11 mouse cellular contexts compared by ENCODE assay signal in genomic region chr10:27619658-27620057, GRCm38 (mm10). TPM values are rescaled to one million over a fixed set of nuclear protein-coding genes. Genes with fewer than 3 reads are reported as not detected.
DNase-seq lines count a peak whose midpoint lies in the region; ATAC-seq and TF ChIP-seq lines count a peak whose summit lies in the region.
"Had no signal": no experiment of that assay in that cellular context is flagged by ENCODE, and none has a peak within 500 bp of the region (broad histone marks: within the 10 kb centered on the region; RNA-seq: fewer than 3 reads in every experiment).

TSS of gene Lama2 (minus strand) at chr10:27619758.

- no peak for ATAC-seq in hindbrain, embryonic 11.5 days (ENCODE audit: low FRiP score)
- ATAC-seq in hindbrain, postnatal 0 days, result no peak
- ATAC-seq in lung, postnatal 0 days, result no peak
- no peak for ATAC-seq in megakaryocyte progenitor cell, adult 5-6 weeks (replicated peaks; ENCODE audit: poor library complexity)
- ATAC-seq: forebrain, postnatal 0 days had no signal

- no peak for TF ChIP-seq EP300 in lung, postnatal 0 days (IDR thresholded peaks at IDR 0.05)

- H3K4me2 ChIP-seq in hindbrain, embryonic 11.5 days (replicated peaks; ENCODE audit: low read depth, low read length), result no peak within 1 kb of the TSS
- H3K4me2 ChIP-seq in hindbrain, postnatal 0 days (ENCODE audit: low read depth, low read length), result no peak within 1 kb of the TSS
- no peak within 1 kb of the TSS for H3K4me2 ChIP-seq in lung, postnatal 0 days (replicated peaks; ENCODE audit: low read depth, low read length)
- no peak within 1 kb of the TSS for H3K4me2 ChIP-seq in myocyte (ENCODE audit: low read depth)

- 92% methylated on average over 3 of the region's 3 CpGs for WGBS in hindbrain, embryonic 11.5 days
- 88% methylated on average over 3 of the region's 3 CpGs for WGBS in hindbrain, postnatal 0 days
- 92% methylated on average over 3 of the region's 3 CpGs for WGBS in lung, postnatal 0 days

- no peaks in the 10 kb centered on the region for H3K9me3 ChIP-seq in hindbrain, embryonic 11.5 days (ENCODE audit: control insufficient read depth, low read length)
- no peaks in the 10 kb centered on the region for H3K9me3 ChIP-seq in hindbrain, postnatal 0 days (ENCODE audit: low read length)
- H3K9me3 ChIP-seq in lung, postnatal 0 days (ENCODE audit: low read length), result no peaks in the 10 kb centered on the region

- H3K4me1 ChIP-seq in hindbrain, embryonic 11.5 days (replicated peaks; ENCODE audit: control insufficient read depth, insufficient read depth, low read length), result no peaks in the 10 kb centered on the region; the same call in 1 of the 2 replicates
- H3K4me1 ChIP-seq in hindbrain, postnatal 0 days (ENCODE audit: insufficient read depth, low read length), result no peaks in the 10 kb centered on the region
- no peaks in the 10 kb centered on the region for H3K4me1 ChIP-seq in lung, postnatal 0 days (ENCODE audit: insufficient read depth, low read depth, low read length)

- no peak for TF ChIP-seq CTCF in hindbrain, postnatal 0 days (IDR thresholded peaks at IDR 0.05; ENCODE audit: low read depth)
- no peak for TF ChIP-seq CTCF in lung, postnatal 0 days (IDR thresholded peaks at IDR 0.05)

- H3K27ac ChIP-seq in hindbrain, embryonic 11.5 days (ENCODE audit: low read depth, low read length), result no peak within 1 kb of the TSS
- H3K27ac ChIP-seq in hindbrain, postnatal 0 days, result no peak within 1 kb of the TSS
- H3K27ac ChIP-seq in lung, postnatal 0 days (ENCODE audit: low read length), result no peak within 1 kb of the TSS

- H3K9ac ChIP-seq in hindbrain, embryonic 11.5 days (ENCODE audit: low read depth, low read length), result no peak within 1 kb of the TSS
- H3K9ac ChIP-seq in hindbrain, postnatal 0 days (replicated peaks; ENCODE audit: low read length), result no peak within 1 kb of the TSS
- H3K9ac ChIP-seq in lung, postnatal 0 days (replicated peaks; ENCODE audit: low read depth), result no peak within 1 kb of the TSS
- H3K9ac ChIP-seq: forebrain, postnatal 0 days had no signal

- no peak within 1 kb of the TSS for H3K4me3 ChIP-seq in hindbrain, embryonic 11.5 days (ENCODE audit: low read depth, low read length)
- no peak within 1 kb of the TSS for H3K4me3 ChIP-seq in hindbrain, postnatal 0 days (ENCODE audit: low read length)
- no peak within 1 kb of the TSS for H3K4me3 ChIP-seq in lung, postnatal 0 days (ENCODE audit: low read depth, low read length)
- no peak within 1 kb of the TSS for H3K4me3 ChIP-seq in myocyte

- TF ChIP-seq POLR2A in myocyte (IDR thresholded peaks at IDR 0.05; ENCODE audit: insufficient read length, low read depth), result no peak

- H3K27me3 ChIP-seq in hindbrain, embryonic 11.5 days (ENCODE audit: control insufficient read depth, insufficient read depth, low read length), result no peaks in the 10 kb centered on the region
- H3K27me3 ChIP-seq in hindbrain, postnatal 0 days (ENCODE audit: insufficient read depth, low read length), result no peaks in the 10 kb centered on the region
- no peaks in the 10 kb centered on the region for H3K27me3 ChIP-seq in lung, postnatal 0 days (replicated peaks; ENCODE audit: insufficient read depth, low read length)
- no peaks in the 10 kb centered on the region for H3K27me3 ChIP-seq in myocyte (ENCODE audit: control insufficient read depth, insufficient read depth, insufficient read length)

- no peak within 1 kb of the TSS for H3ac ChIP-seq in myocyte (ENCODE audit: control insufficient read depth, insufficient read length)

- H3K79me2 ChIP-seq in myocyte (ENCODE audit: control insufficient read depth, insufficient read depth), result peaks cover 14% of the 10 kb centered on the region

- DNase-seq in hindbrain, embryonic 11.5 days (ENCODE audit: low spot score), result no peak
- no peak for DNase-seq in hindbrain, postnatal 0 days (ENCODE audit: low spot score)
- DNase-seq in lung, postnatal 0 days (ENCODE audit: low spot score), result no peak
- no peak for DNase-seq in lung, postnatal 36 days
- DNase-seq in gastrocnemius, postnatal 4 days (ENCODE audit: low spot score in 2 of 2), result no peak
- no peak for DNase-seq in urinary bladder, postnatal 36 days (ENCODE audit: low spot score in 2 of 2)
- DNase-seq: cerebellum, adult 9-11 months; forebrain, postnatal 0 days; kidney, postnatal 36 days had no signal

- H3K36me3 ChIP-seq in hindbrain, embryonic 11.5 days (ENCODE audit: control insufficient read depth, insufficient read depth, low read length), result no peaks in the 10 kb centered on the region
- no peaks in the 10 kb centered on the region for H3K36me3 ChIP-seq in hindbrain, postnatal 0 days (ENCODE audit: insufficient read depth, low read length)
- H3K36me3 ChIP-seq in lung, postnatal 0 days (ENCODE audit: insufficient read depth, low read length), result no peaks in the 10 kb centered on the region
- no peaks in the 10 kb centered on the region for H3K36me3 ChIP-seq in myocyte (ENCODE audit: control insufficient read depth, insufficient read depth)

TF ChIP-seq in myocyte, 11 proteins besides CTCF, POLR2A, EP300 and RAD21:
- TF ChIP-seq TCF3 (IDR thresholded peaks at IDR 0.05; ENCODE audit: insufficient read length, low read depth) (no peak), MYOG (IDR thresholded peaks at IDR 0.05; ENCODE audit: control insufficient read depth in 1 of 3, insufficient read depth in 1 of 3, insufficient read length in 2 of 3, low read depth in 2 of 3) (no peak), MYOD1 (IDR thresholded peaks at IDR 0.05; ENCODE audit: control insufficient read depth in 1 of 3, insufficient read length in 2 of 3, low read depth in 2 of 3) (no peak), SRF (IDR thresholded peaks at IDR 0.05; ENCODE audit: control insufficient read depth, insufficient read length, low read depth) (no peak), REST (IDR thresholded peaks at IDR 0.05; ENCODE audit: insufficient read depth, insufficient read length) (no peak), TCF12 (IDR thresholded peaks at IDR 0.05; ENCODE audit: insufficient read depth, poor library complexity, severe bottlenecking) (no peak), POLR2AphosphoS2 (IDR thresholded peaks at IDR 0.05; ENCODE audit: insufficient read length, low read depth) (no peak), MAX (IDR thresholded peaks at IDR 0.05; ENCODE audit: low read depth) (no peak), USF1 (IDR thresholded peaks at IDR 0.05; ENCODE audit: low read depth) (no peak), E2F4 (IDR thresholded peaks at IDR 0.05; ENCODE audit: insufficient read depth) (no peak), CEBPB (IDR thresholded peaks at IDR 0.05; ENCODE audit: insufficient read depth, poor library complexity, severe bottlenecking) (no peak)

RNA-seq across cellular contexts. Expression of gene Lama2, which starts in this region (rescaled TPM):
- polyA plus RNA-seq in hindbrain, embryonic 11.5 days (2014; fragmentation: Nextera tagmentation; extraction: Ambion mirVana), result 11.8 and 14.8 TPM in 2 replicates
- total RNA-seq in hindbrain, postnatal 0 days (2014; rRNA removed), result 12.0 and 18.2 TPM in 2 replicates
- 5.5 and 5.6 TPM in 2 replicates for polyA plus RNA-seq in hindbrain, postnatal 0 days (2015; fragmentation: Nextera tagmentation; extraction: Ambion mirVana)
- polyA plus RNA-seq in lung, postnatal 0 days (2015; fragmentation: Nextera tagmentation; extraction: Ambion mirVana), result 12.8 and 14.0 TPM in 2 replicates
- total RNA-seq in gastrocnemius, postnatal 4 days (2021), result 100 to 1,000 TPM; 227 to 259 TPM
- 15.1 TPM for polyA plus RNA-seq in myocyte (2012; fragmentation: generic; extraction: Trizol)
- total RNA-seq in megakaryocyte progenitor cell, adult 5-6 weeks (2015), result not detected in 2 replicates
- total RNA-seq in megakaryocyte progenitor cell, adult 5-6 weeks (2017), result not detected in 2 replicates

Comparison
In these comparisons a context has a peak if more than half of its experiments do, and no peak if none do; other contexts are left out.
1. RNA of gene Lama2 (total RNA-seq): 227 to 259 TPM in gastrocnemius, postnatal 4 days and 12.0 to 18.2 TPM in hindbrain, postnatal 0 days; not detected in megakaryocyte progenitor cell, adult 5-6 weeks; every median in the first group is over 10 times any median in the second.
2. RNA of gene Lama2 (total RNA-seq): 227 to 259 TPM in gastrocnemius, postnatal 4 days; 12.0 to 18.2 TPM in hindbrain, postnatal 0 days; every median in the first group is over 10 times any median in the second.